Mouse (Mus musculus) urinary bladder, postnatal 14 days (tissue): Measurements from ENCODE around the gene Myocos.
"Not testable (repeated sequence)": the region's sequence is repeated elsewhere in the genome, so short reads cannot be mapped to it uniquely, and the experiment has no call there.

Experiments
- DNase-seq: peaks from one replicate; pipeline ENCODE4 v3.0.0; 2021; ENCODE audit warnings: low spot score

Myocos gene

GRCm38 (mm10) chr1:162658119-162658518, at the start of gene Myocos:
Gene Myocos, minus strand, starts transcription at chr1:162658219.
- no peak for DNase-seq

- no peak for DNase-seq
These were observed 42.5 kb upstream of the Myocos start for GRCm38 (mm10) chr1:162700389-162701066.

GRCm38 (mm10) chr1:162697866-162698265, 39.8 kb upstream of the Myocos start:
- no peak for DNase-seq

GRCm38 (mm10) chr1:162693721-162694120, 35.7 kb upstream of the Myocos start:
- no peak for DNase-seq

- no peak for DNase-seq
These were observed 7.6 kb upstream of the Myocos start for GRCm38 (mm10) chr1:162665486-162666174.

GRCm38 (mm10) chr1:162664826-162665475, 6.9 kb upstream of the Myocos start:
- DNase-seq: peak; percentile 81

- no peak for DNase-seq
These were observed 2.3 kb upstream of the Myocos start for GRCm38 (mm10) chr1:162660276-162660860.

- DNase-seq: no peak
These were observed 9.6 kb downstream of the Myocos start for GRCm38 (mm10) chr1:162648416-162648815.

GRCm38 (mm10) chr1:162646083-162646686, 11.8 kb downstream of the Myocos start:
- DNase-seq: no peak

- DNase-seq: peak; percentile 79
These were observed 14.3 kb downstream of the Myocos start for GRCm38 (mm10) chr1:162643752-162644151.

- DNase-seq: no peak
These were observed 15.4 kb downstream of the Myocos start for GRCm38 (mm10) chr1:162642591-162642990.

- no peak for DNase-seq
These were observed 18.2 kb downstream of the Myocos start for GRCm38 (mm10) chr1:162639861-162640260.

GRCm38 (mm10) chr1:162639051-162639750, 18.8 kb downstream of the Myocos start, which contains the start of gene Myoc:
Gene Myoc, plus strand, starts transcription at chr1:162639155.
- DNase-seq: no peak

- DNase-seq: no peak
These were observed 19.5 kb downstream of the Myocos start for GRCm38 (mm10) chr1:162638535-162638934.

GRCm38 (mm10) chr1:162636516-162636915, 21.5 kb downstream of the Myocos start:
- no peak for DNase-seq

GRCm38 (mm10) chr1:162635291-162635931, 22.6 kb downstream of the Myocos start:
- DNase-seq: peak; percentile 21

- DNase-seq: not testable (repeated sequence)
These were observed 29.7 kb downstream of the Myocos start for GRCm38 (mm10) chr1:162628326-162628725.

GRCm38 (mm10) chr1:162627821-162628220, 30.2 kb downstream of the Myocos start:
- not testable (repeated sequence) for DNase-seq

GRCm38 (mm10) chr1:162625229-162625628, 32.8 kb downstream of the Myocos start:
- no peak for DNase-seq

GRCm38 (mm10) chr1:162623895-162624294, 34.1 kb downstream of the Myocos start:
- DNase-seq: no peak

GRCm38 (mm10) chr1:162620487-162620886, 37.5 kb downstream of the Myocos start:
- no peak for DNase-seq
